Mouse (Mus musculus) thymus, adult 2 months (tissue): ENCODE results near the gene Abr.

Experiments
- CTCF ChIP-seq: fragments of 200-500 bp; IDR thresholded peaks from 2 replicates; pipeline ENCODE4 v1.5.1; 2012; ENCODE audit warnings: mild to moderate bottlenecking, control low read depth, low read length, moderate library complexity, borderline replicate concordance; ENCODE audit not compliant: control insufficient read depth, poor library complexity, insufficient read depth; ENCODE audit errors: extremely low read depth
- POLR2A ChIP-seq: fragments of 200-500 bp; IDR thresholded peaks from 2 replicates; pipeline ENCODE4 v1.6.1; 2012; ENCODE audit warnings: mild to moderate bottlenecking, low read length, control low read depth, moderate library complexity; ENCODE audit not compliant: control insufficient read depth, poor library complexity, insufficient read depth; ENCODE audit errors: extremely low read depth

- TF ChIP-seq CTCF, result no peak
- TF ChIP-seq POLR2A, result no peak
Measured at GRCm38 (mm10) chr11:76520889-76521288, 101.2 kb downstream of the Abr start.
